Mouse (Mus musculus): ENCODE data around the gene Cyb5d2.

GRCm38 (mm10) chr11:72795149-72795454, 840 bp downstream of the Cyb5d2 start:
- no peak for TF ChIP-seq CTCF (conservative IDR thresholded peaks at IDR 0.05; ENCODE audit: low read length)
- TF ChIP-seq POU5F1 (IDR thresholded peaks at IDR 0.05; ENCODE audit: borderline replicate concordance, low read length), result no peak
- TF ChIP-seq NANOG (IDR thresholded peaks at IDR 0.05; ENCODE audit: borderline replicate concordance, low read length), result no peak

Data from E14TG2a.4 (cell line).